In the genomic region with DNA sequence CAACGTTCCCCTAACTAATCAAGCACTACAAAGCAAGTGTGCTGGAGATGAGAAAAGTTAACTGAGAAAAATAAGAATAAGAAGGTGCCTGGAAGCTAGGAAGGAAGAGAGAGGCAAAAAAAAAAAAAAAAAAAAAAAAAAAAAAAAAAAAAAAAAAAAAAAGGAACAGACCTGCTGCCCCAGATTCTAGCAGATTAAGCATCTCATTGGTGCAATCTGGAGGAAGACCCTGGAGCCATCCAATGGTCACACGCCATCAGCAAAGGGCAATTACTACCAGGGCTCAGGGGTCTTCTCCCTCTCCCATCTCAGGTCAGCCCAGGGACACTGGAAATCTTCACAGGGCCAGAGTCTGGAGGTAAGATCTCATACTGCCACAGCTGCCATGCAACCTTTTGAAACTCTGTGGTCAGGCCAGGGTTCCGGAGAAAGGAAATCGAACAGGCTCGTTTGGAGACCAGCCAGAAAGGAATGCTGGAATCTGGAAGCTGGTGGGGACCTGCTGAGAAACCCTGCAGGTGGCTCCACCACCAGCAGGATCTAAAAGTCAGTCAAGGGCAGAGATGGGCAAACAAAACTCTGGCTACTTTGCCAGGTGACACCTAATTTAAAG, we compare ENCODE assay signal across 8 mouse cellular contexts. TPM values are rescaled to one million over a fixed set of nuclear protein-coding genes. Genes with fewer than 3 reads are reported as not detected.
DNase-seq lines count a peak whose midpoint lies in the region; ATAC-seq and TF ChIP-seq lines count a peak whose summit lies in the region.

No protein-coding gene starts in this region.

- no peaks in the 10 kb centered on the region for H3K36me3 ChIP-seq in liver, adult 2 months (ENCODE audit: control insufficient read depth, insufficient read depth, low read length)
- H3K36me3 ChIP-seq in intestine, postnatal 0 days (ENCODE audit: control insufficient read depth, insufficient read depth), result peaks cover 3% of the 10 kb centered on the region; the same call in 1 of the 2 replicates
- H3K36me3 ChIP-seq in macrophage (ENCODE audit: inconsistent target), result no peaks in the 10 kb centered on the region

- H3K4me2 ChIP-seq in intestine, postnatal 0 days (replicated peaks; ENCODE audit: low read depth), result no peak overlapping the region

- TF ChIP-seq POLR2A in liver, adult 2 months (IDR thresholded peaks at IDR 0.05; ENCODE audit: extremely low read depth, insufficient read depth, low read length), result no peak

- peaks cover 53% of the 10 kb centered on the region for H3K79me2 ChIP-seq in liver, adult 2 months (ENCODE audit: control insufficient read depth, insufficient read depth, low read length)
- H3K79me2 ChIP-seq in macrophage (ENCODE audit: inconsistent target), result peaks cover 97% of the 10 kb centered on the region

- TF ChIP-seq CTCF in liver, adult 2 months (IDR thresholded peaks at IDR 0.05; ENCODE audit: low read depth, low read length), result no peak; the same call in 1 of the 2 replicates
- TF ChIP-seq CTCF in intestine, postnatal 0 days (IDR thresholded peaks at IDR 0.05; ENCODE audit: low read depth), result no peak

- H3K9ac ChIP-seq in liver, adult 2 months (ENCODE audit: low read depth, low read length), result no peak overlapping the region
- no peak overlapping the region for H3K9ac ChIP-seq in intestine, postnatal 0 days (ENCODE audit: low read depth, low read length)

- ATAC-seq in intestine, postnatal 0 days, result no peak

- peaks cover 53% of the 10 kb centered on the region for H3K4me1 ChIP-seq in liver, adult 2 months (ENCODE audit: control insufficient read depth, insufficient read depth, low read length)
- peaks cover 50% of the 10 kb centered on the region for H3K4me1 ChIP-seq in intestine, postnatal 0 days (replicated peaks; ENCODE audit: control insufficient read depth, insufficient read depth, low read length)

- no peaks in the 10 kb centered on the region for H3K27me3 ChIP-seq in liver, adult 2 months (ENCODE audit: control insufficient read depth, insufficient read depth, low read length)
- H3K27me3 ChIP-seq in intestine, postnatal 0 days (replicated peaks; ENCODE audit: control insufficient read depth, insufficient read depth, low read length), result no peaks in the 10 kb centered on the region

- no peak overlapping the region for H3K4me3 ChIP-seq in liver, adult 2 months (ENCODE audit: insufficient read depth, low read depth, low read length)
- H3K4me3 ChIP-seq in intestine, postnatal 0 days (ENCODE audit: low read depth, low read length), result no peak overlapping the region
- H3K4me3 ChIP-seq in macrophage (ENCODE audit: inconsistent target), result no peak overlapping the region

- no peaks in the 10 kb centered on the region for H3K9me3 ChIP-seq in intestine, postnatal 0 days (ENCODE audit: control insufficient read depth)

- 15% methylated on average over 5 of the region's 5 CpGs for WGBS in liver, adult 2 months
- WGBS in intestine, postnatal 0 days, result 30% methylated on average over 5 of the region's 5 CpGs
- WGBS in macrophage (ENCODE audit: missing documents), result 4% methylated on average over 5 of the region's 5 CpGs

- DNase-seq in liver, adult 2 months (ENCODE audit: extremely low read depth, low read depth, low spot score), result peak; percentile 81
- DNase-seq in liver, result no peak
- peak; percentile 86 for DNase-seq in R1 (ENCODE audit: low read depth, low spot score)
- no peak for DNase-seq in layer of hippocampus, adult 8-10 months (ENCODE audit: low spot score in 2 of 2)
- DNase-seq in cerebellum, adult 11-12 months, result no peak
- DNase-seq in thymus, postnatal 36 days, result no peak

- peak overlapping the region; percentile 51 for H3K27ac ChIP-seq in liver, adult 2 months (replicated peaks; ENCODE audit: insufficient read depth, low read depth, low read length)
- H3K27ac ChIP-seq in intestine, postnatal 0 days (ENCODE audit: low read depth, low read length), result peak overlapping the region; percentile 60; the same call in 1 of the 2 replicates
- H3K27ac ChIP-seq in macrophage, result peak overlapping the region; percentile 34

RNA-seq across cellular contexts. Expression of a gene that starts 49.6 kb away (rescaled TPM):
- total RNA-seq in liver, adult 2 months (2014; rRNA removed), result 13.4 and 18.7 TPM in 2 replicates
- 20.0 and 22.2 TPM in 2 replicates for polyA plus RNA-seq in liver, adult 2 months (2012; rRNA removed)
- polyA plus RNA-seq in intestine, postnatal 0 days (2015; fragmentation: Nextera tagmentation; extraction: Ambion mirVana), result 16.7 and 18.1 TPM in 2 replicates
- total RNA-seq in macrophage (2018; cell fraction: chromatin; rRNA removed), result 100 to 1,000 TPM in 1 of 26 experiments, 10 to 100 TPM in 19, 1 to 10 TPM in 6; 4.9 to 154 (median 18.5) TPM
- total RNA-seq in macrophage (2018; cell fraction: cytosol; rRNA removed), result 10 to 100 TPM; 19.5 to 87.4 (median 38.1) TPM
- 100 to 1,000 TPM in 2 of 26 experiments, 10 to 100 TPM in 24; 14.4 to 130 (median 28.3) TPM for total RNA-seq in macrophage (2018; cell fraction: nucleus; rRNA removed)
- polyA plus RNA-seq in macrophage (2018), result 38.9 to 52.7 TPM (median 40.3 TPM) in 3 replicates
- 10 to 100 TPM in 3 of 4 experiments, 1 to 10 TPM in 1; 9.3 to 20.4 (median 15.3) TPM for total RNA-seq in layer of hippocampus, adult 8-10 months (2022)

Comparison
In these comparisons a context has a peak if more than half of its experiments do, and no peak if none do; other contexts are left out.
1. DNase-seq: peak in liver, adult 2 months (single experiment) and R1 (single experiment); none in liver (single experiment), layer of hippocampus, adult 8-10 months (0 of 2), cerebellum, adult 11-12 months (single experiment) and thymus, postnatal 36 days (0 of 2).
2. Peak in every context shown above with its lines, with median percentiles within 50 percentile points of each other: H3K27ac ChIP-seq.